Mouse (Mus musculus): ENCODE results near the gene Coa3. TPM values are rescaled to one million over a fixed set of nuclear protein-coding genes. Genes with fewer than 3 reads are reported as not detected.

Coa3 gene
- total and polyA plus RNA-seq, 3 experiments, result 120 to 325 TPM; not detected in 1

- Histone ChIP-seq H3K4me3 (ENCODE audit: control insufficient read depth in 1 of 2, insufficient read depth in 1 of 2, low read depth in 2 of 2, low read length in 2 of 2) (no peak within 1 kb of the TSS), H3K9ac (ENCODE audit: control insufficient read depth, low read depth, low read length, poor library complexity, severe bottlenecking) (no peak within 1 kb of the TSS), H3K9me3 (replicated peaks; ENCODE audit: insufficient read depth, low read length) (no peaks in the 10 kb centered on the region), H3K79me2 (ENCODE audit: control insufficient read depth, insufficient read depth, low read length, poor library complexity) (no peaks in the 10 kb centered on the region), H3K27me3 (ENCODE audit: control insufficient read depth in 1 of 2, insufficient read depth in 2 of 2, low read length in 2 of 2) (peaks cover 0 to 5% of the 10 kb centered on the region in 2 experiments; a peak in 3 of 4 replicates), H3K4me1 (ENCODE audit: control insufficient read depth in 1 of 2, insufficient read depth in 2 of 2, low read length in 2 of 2) (peaks cover 0 to 4% of the 10 kb centered on the region in 2 experiments; a peak in 1 of 4 replicates), H3K27ac (ENCODE audit: control insufficient read depth, low read depth, low read length) (no peak within 1 kb of the TSS), H3K36me3 (ENCODE audit: control insufficient read depth in 1 of 2, insufficient read depth in 2 of 2, low read length in 2 of 2) (no peaks in the 10 kb centered on the region)
- no peak for TF ChIP-seq MXI1 (IDR thresholded peaks at IDR 0.05; ENCODE audit: low read depth, low read length)
- no peak for TF ChIP-seq ELF1 (IDR thresholded peaks at IDR 0.05; ENCODE audit: low read depth, low read length)
- TF ChIP-seq GABPA (IDR thresholded peaks at IDR 0.05; ENCODE audit: low read depth, low read length), result no peak
- TF ChIP-seq USF2 (IDR thresholded peaks at IDR 0.05; ENCODE audit: borderline replicate concordance in 1 of 2, insufficient read depth in 1 of 2, low read depth in 1 of 2, low read length in 2 of 2), result no peak
- TF ChIP-seq ZMIZ1 (IDR thresholded peaks at IDR 0.05; ENCODE audit: low read depth, low read length), result no peak
- no peak for TF ChIP-seq POLR2AphosphoS5 (IDR thresholded peaks at IDR 0.05; ENCODE audit: borderline replicate concordance, low read depth, low read length)
- no peak for TF ChIP-seq SMC3 (IDR thresholded peaks at IDR 0.05; ENCODE audit: low read depth, low read length)
- TF ChIP-seq ZKSCAN1 (IDR thresholded peaks at IDR 0.05; ENCODE audit: low read depth, low read length), result no peak
- TF ChIP-seq HCFC1 (IDR thresholded peaks at IDR 0.05; ENCODE audit: low read depth, low read length), result no peak
- TF ChIP-seq NRF1 (IDR thresholded peaks at IDR 0.05; ENCODE audit: insufficient read depth, low read depth, low read length, poor library complexity, severe bottlenecking), result no peak
- TF ChIP-seq RCOR1 (IDR thresholded peaks at IDR 0.05; ENCODE audit: low read depth, low read length), result no peak
- no peak for TF ChIP-seq RAD21 (IDR thresholded peaks at IDR 0.05; ENCODE audit: low read depth, low read length)
- no peak for TF ChIP-seq MYB (IDR thresholded peaks at IDR 0.05; ENCODE audit: low read depth, low read length)
- no peak for TF ChIP-seq POLR2A (IDR thresholded peaks at IDR 0.05; ENCODE audit: control insufficient read depth in 1 of 2, insufficient read depth in 1 of 2, low read depth in 1 of 2, low read length in 2 of 2, poor library complexity in 1 of 2)
- no peak for TF ChIP-seq ETS1 (IDR thresholded peaks at IDR 0.05; ENCODE audit: low read depth, low read length)
- no peak for TF ChIP-seq EP300 (IDR thresholded peaks at IDR 0.05; ENCODE audit: low read depth in 1 of 2, low read length in 2 of 2)
- no peak for DNase-seq (ENCODE audit: low read depth, low spot score)
Measured at GRCm38 (mm10) chr11:101245855-101246701, 32.8 kb downstream of the Coa3 start, which contains the start of gene Ramp2. Gene Ramp2 (plus strand): TSS chr11:101246028.

- Histone ChIP-seq H3K4me1 (ENCODE audit: control insufficient read depth in 1 of 2, insufficient read depth in 2 of 2, low read length in 2 of 2) (peaks cover 0 to 4% of the 10 kb centered on the region in 2 experiments; a peak in 1 of 4 replicates), H3K27ac (ENCODE audit: control insufficient read depth, low read depth, low read length) (no peak overlapping the region), H3K27me3 (ENCODE audit: control insufficient read depth in 1 of 2, insufficient read depth in 2 of 2, low read length in 2 of 2) (peaks cover 0 to 5% of the 10 kb centered on the region in 2 experiments; a peak in 3 of 4 replicates), H3K79me2 (ENCODE audit: control insufficient read depth, insufficient read depth, low read length, poor library complexity) (no peaks in the 10 kb centered on the region), H3K9ac (ENCODE audit: control insufficient read depth, low read depth, low read length, poor library complexity, severe bottlenecking) (no peak overlapping the region), H3K36me3 (ENCODE audit: control insufficient read depth in 1 of 2, insufficient read depth in 2 of 2, low read length in 2 of 2) (no peaks in the 10 kb centered on the region), H3K9me3 (replicated peaks; ENCODE audit: insufficient read depth, low read length) (no peaks in the 10 kb centered on the region), H3K4me3 (ENCODE audit: control insufficient read depth in 1 of 2, insufficient read depth in 1 of 2, low read depth in 2 of 2, low read length in 2 of 2) (no peak overlapping the region)
- TF ChIP-seq BHLHE40 (IDR thresholded peaks at IDR 0.05; ENCODE audit: borderline replicate concordance, low read depth, low read length), result no peak
- no peak for TF ChIP-seq ZC3H11A (IDR thresholded peaks at IDR 0.05; ENCODE audit: low read depth, low read length)
- no peak for TF ChIP-seq MYB (IDR thresholded peaks at IDR 0.05; ENCODE audit: low read depth, low read length)
- TF ChIP-seq RCOR1 (IDR thresholded peaks at IDR 0.05; ENCODE audit: low read depth, low read length), result no peak
- TF ChIP-seq NELFE (IDR thresholded peaks at IDR 0.05; ENCODE audit: low read depth, low read length), result no peak
- TF ChIP-seq ZNF384 (IDR thresholded peaks at IDR 0.05; ENCODE audit: low read depth, low read length), result peak; percentile 59; the same call in 1 of the 2 replicates
- no peak for DNase-seq (ENCODE audit: low read depth, low spot score)
Measured at GRCm38 (mm10) chr11:101245071-101245470, 33.8 kb downstream of the Coa3 start.

Data from MEL (cell line).